Mouse (Mus musculus) ES-Bruce4 (cell line): ENCODE measurements around the gene Nap1l4.

Experiments
- CTCF ChIP-seq: IDR thresholded peaks from one replicate; pipeline ENCODE4 v1.8.1; 2011; ENCODE audit warnings: low read depth, low read length
- POLR2A ChIP-seq: IDR thresholded peaks from one replicate; pipeline ENCODE4 v1.8.1; 2011; ENCODE audit warnings: low read length; ENCODE audit not compliant: insufficient read depth

GRCm38 (mm10) chr7:143476702-143477335 lies 72.1 kb downstream of the Nap1l4 start:
- TF ChIP-seq POLR2A (no peak), CTCF (no peak)
